Mouse (Mus musculus): Measurements from ENCODE around the gene Kdm5a. TPM values are rescaled to one million over a fixed set of nuclear protein-coding genes. Genes with fewer than 3 reads are reported as not detected.

Gene Kdm5a
- total RNA-seq (2021) = 10 to 100 TPM; 44.8 to 45.7 TPM

DNA sequence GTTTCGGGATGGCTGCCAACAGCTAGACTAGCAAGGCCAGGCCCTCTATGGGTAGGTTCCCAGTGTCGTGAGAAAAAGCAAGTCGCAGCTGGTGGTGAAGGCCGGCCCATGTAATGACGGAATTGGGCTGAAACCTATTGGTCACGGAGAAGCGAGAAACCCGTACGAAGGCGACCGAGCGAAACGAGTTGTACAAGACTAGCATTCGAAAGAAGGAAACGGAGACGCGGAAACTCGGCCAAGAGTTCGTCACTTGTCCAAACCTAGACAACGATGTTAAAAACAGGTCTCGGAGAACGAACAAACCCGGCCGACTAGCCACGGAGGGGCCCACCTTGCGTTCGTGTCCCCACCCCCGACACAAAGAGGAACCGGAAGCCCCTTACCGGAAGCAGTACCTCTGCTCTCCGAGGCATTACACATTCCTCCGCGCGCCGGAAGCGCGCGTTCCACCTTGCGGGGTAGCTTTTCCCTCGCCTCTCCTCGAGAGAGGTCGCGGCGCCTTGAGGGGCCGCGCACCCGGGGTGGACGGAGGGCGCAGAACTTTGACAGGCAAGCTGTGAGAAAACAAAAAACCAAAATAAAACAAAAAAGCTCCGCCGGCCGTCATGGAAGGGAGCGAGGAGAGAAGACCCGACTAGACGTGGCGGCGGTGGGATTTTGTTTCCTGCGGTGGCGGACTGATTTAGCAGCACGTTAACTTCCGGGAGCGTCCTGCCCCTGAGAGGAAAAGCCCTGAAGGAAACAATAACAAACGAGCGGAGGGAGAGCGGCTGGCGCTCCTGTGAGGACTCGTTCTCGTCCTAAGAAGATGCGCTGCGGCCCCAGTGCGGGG lies at the start of gene Kdm5a, which contains the start of gene Ccdc77:
Gene Kdm5a, plus strand, starts transcription at position 437 of the 835 bp plus-strand sequence.
Gene Ccdc77, minus strand, starts transcription at position 687 of the 835 bp plus-strand sequence.
- DNase-seq = peak; percentile 91

GRCm38 (mm10) chr6:120318303-120318940 lies 45.5 kb upstream of the Kdm5a start:
- no peak for DNase-seq

DNA sequence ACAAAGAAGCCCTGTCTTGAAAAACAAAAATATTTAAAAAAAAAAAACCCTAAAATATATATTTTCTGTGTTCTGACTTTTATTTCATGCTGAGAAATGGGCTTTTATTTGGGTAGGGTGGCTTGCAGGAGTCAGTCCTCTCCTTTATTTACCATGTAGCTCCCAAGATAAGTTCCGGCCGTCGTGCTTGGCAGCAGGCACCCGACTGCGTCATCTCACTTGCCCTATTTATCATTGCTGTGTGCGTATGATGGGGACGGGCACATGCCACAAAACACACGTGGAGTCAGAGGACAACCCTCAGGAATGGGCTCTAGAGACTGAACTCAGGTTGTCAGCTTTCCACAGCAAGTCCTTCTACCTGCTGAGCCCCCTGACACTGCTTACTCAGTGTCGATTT lies 44.8 kb upstream of the Kdm5a start:
- DNase-seq = peak; percentile 26

- no peak for DNase-seq
Observed at GRCm38 (mm10) chr6:120320369-120320768, 43.6 kb upstream of the Kdm5a start.

GRCm38 (mm10) chr6:120324295-120324927 lies 39.5 kb upstream of the Kdm5a start:
- DNase-seq = peak; percentile 73

GRCm38 (mm10) chr6:120332351-120332750 lies 31.6 kb upstream of the Kdm5a start:
- DNase-seq = no peak

DNA sequence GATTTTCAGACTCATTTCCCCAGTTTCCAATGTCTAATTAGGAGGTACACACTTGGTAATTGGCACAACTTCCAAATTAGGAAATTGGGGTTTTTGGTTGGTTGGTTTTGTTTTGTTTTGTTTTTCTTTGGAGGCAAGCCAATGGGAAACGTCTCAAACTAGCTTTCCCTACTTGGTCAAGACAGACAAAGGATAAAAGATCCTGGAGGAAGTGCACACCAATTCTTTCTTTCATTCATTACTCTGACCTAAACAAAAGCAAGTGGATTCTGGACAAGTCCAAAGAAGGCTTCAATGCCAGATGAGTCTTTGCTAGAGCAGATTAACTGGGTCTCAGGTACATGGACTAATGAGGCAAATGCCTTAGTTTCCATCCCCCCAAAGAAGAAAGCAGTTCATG lies 19.9 kb upstream of the Kdm5a start:
- no peak for DNase-seq

GRCm38 (mm10) chr6:120349018-120349417 lies 14.9 kb upstream of the Kdm5a start:
- no peak for DNase-seq

GRCm38 (mm10) chr6:120356478-120356877 lies 7.4 kb upstream of the Kdm5a start:
- DNase-seq = no peak

DNA sequence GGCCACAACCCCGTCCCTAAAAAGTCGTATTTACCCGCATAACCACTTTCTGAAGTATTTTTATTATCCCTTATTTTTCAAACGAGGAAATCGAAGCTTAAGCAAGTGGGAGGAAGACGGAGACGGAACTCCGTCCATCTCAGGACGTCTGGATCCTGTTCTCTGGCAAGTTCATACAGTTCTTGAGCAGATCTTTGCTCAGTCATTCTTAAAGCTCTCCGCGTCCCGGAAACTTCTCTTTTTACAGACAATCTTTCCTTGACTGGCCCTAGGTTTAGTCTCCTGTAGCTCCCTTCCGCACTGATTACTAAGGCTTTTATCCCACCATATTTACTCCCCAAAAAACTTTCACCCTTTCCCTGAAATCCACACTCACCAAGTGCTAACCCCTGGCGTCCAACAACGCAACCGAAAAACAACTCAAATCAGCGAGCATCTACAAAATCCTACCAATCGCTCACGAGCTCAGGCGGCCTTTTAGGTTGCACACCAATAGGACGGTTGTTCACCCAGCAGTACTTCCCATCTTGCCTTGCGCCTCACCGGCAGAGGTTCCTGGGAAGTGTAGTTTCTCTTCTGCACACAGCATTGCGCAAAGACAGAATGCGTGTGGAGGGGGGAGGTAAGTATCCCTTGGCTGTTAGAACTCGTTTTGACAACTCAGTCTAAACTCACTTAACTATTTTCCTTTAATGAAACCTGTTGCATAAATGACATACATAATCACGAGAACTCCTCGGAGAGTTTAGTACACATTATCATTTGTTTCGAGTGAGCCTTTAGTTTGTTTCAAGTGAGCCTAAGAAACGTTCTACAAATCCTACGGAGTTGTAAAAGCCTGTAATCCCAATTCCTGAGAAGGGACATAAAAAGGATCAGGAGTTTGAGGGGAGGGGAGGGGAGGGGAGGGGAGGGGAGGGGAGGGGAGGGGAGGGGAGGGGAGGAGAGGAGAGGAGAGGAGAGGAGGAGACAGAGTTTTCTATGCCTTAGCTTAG lies 6.7 kb upstream of the Kdm5a start:
- DNase-seq = peak; percentile 82

- no peak for DNase-seq
Observed at GRCm38 (mm10) chr6:120362124-120362523, 1.8 kb upstream of the Kdm5a start.

DNA sequence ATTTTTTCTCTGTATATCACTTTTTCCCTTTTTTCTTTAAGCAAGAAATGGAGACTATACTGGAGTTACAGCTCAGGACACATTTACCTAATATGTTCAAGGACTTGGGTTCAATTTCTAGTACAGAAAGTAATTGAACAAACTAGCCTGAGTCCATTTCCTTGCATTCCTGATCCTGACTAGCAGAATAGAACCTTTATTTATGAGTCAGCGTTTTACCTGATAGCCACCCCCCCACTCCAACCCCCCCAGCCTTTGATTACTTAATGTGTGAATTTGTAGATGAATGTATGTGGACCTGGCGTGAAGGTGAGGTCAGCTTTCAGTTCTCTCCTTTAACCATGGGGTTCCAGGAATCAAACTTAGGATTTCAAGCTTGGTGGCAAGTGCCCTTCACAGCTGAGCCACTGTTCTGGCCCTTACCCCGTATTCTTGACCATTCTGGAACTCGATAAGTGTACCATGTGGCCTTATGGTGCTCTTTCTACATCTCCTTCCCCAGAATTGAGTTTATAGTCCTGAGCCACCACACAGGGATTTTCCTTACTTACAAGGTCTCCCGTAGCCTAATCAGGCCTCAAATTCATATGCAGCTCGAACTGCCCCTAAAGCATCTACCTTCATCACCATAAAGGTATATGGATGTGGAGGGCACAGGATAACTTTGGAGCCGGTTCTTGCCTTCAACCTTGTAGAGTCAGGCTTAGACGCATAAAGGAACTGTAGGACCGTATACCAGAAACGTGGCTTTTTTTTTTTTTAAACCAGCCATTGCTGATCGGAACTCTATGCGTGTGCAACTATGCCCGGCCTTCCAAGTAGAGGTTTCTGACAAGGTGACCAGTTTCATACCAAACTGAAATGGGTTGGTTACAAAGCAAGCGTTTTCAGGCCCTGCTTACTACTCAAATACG lies 893 bp upstream of the Kdm5a start:
- no peak for DNase-seq

DNA sequence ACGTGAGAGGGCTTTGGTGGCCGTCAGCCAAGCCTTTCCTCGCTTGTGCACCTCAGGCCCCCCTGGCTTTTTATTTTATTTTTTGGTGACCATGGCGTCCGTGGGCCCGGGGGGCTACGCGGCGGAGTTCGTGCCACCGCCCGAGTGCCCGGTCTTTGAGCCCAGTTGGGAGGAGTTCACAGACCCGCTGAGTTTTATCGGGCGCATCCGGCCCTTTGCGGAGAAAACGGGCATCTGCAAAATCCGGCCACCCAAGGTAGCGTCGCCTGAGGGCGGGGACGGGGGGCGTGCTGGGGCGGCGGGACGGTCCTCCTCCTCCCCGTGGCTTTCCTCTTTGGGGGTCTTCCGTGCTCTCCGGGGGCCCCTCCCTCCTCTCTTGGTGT lies 590 bp downstream of the Kdm5a start:
- no peak for DNase-seq

- peak; percentile 15 for DNase-seq
Observed at GRCm38 (mm10) chr6:120365051-120365450, 1.1 kb downstream of the Kdm5a start.

DNA sequence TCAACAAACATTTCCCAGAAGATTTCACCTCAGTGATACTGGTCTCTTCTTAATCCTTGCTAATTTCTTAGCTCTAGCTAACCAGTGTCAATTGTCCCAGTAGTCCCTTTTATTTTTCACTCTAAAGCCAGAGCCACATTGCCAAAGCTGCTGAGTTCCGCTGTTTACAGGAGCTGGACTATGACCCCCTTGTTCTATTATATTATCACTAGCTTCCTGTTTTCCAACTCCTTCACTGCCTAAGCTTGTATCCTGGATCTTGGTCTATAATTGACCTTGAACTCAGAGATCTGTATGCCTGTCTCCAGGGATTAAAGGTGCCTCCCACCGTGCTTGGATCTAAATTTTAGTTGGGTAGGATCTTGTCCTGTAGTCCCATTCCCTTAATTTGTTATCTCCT lies 12.8 kb downstream of the Kdm5a start:
- DNase-seq = no peak

- DNase-seq = no peak
Observed at GRCm38 (mm10) chr6:120390054-120390453, 26.1 kb downstream of the Kdm5a start.

DNA sequence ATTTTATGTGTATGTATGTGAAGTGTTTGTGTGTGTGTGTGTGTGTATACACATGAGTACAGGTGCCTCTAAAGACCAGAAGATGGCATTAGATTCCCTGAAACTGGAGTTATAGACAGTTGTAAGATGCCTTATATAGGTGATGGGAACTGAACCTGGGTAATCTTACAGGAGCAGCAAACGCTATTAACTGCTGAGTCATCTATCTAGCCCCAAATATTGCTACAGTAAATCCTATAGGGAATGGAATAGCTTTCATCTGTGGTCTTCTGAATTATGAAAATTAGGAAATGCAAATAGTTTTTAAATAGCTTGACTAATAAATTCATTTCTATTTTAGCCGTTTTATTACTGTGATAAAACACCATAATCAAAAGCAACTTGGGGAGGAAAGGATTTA lies 28.9 kb downstream of the Kdm5a start:
- DNase-seq = no peak

- DNase-seq = no peak
Observed at GRCm38 (mm10) chr6:120395622-120396345, 31.9 kb downstream of the Kdm5a start.

GRCm38 (mm10) chr6:120403936-120404335 lies 40.0 kb downstream of the Kdm5a start:
- no peak for DNase-seq

- no peak for DNase-seq
Observed at GRCm38 (mm10) chr6:120438161-120438560, 74.2 kb downstream of the Kdm5a start.
